20 mouse cellular contexts compared by ENCODE assay signal in the genomic region with DNA sequence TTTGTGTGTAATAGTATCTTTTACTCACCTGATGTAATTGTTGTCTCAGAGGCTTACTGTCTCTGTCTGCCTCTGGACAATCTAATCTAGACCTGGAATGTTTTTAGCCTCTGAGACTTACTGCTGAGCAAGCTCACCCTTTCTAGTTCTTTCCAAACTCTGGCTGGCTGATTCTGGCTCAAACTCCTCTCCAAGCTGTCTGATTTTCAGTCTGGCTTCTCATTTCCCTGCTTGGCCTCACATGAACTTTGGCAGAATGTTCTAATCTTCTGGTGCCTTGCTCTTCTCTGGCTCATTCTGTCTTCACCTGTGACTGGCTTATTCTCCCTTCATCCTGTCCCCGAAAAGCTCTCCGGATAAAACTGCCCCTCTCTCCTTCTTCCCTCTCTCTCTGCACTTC. TPM values are rescaled to one million over a fixed set of nuclear protein-coding genes. Genes with fewer than 3 reads are reported as not detected.
DNase-seq lines count a peak whose midpoint lies in the region; ATAC-seq and TF ChIP-seq lines count a peak whose summit lies in the region.
"Had no signal": no experiment of that assay in that cellular context is flagged by ENCODE, and none has a peak within 500 bp of the region (broad histone marks: within the 10 kb centered on the region; RNA-seq: fewer than 3 reads in every experiment).

No protein-coding gene starts in this region.

- no peak overlapping the region for H3K9ac ChIP-seq in kidney, embryonic 16.5 days (replicated peaks; ENCODE audit: low read length)
- H3K9ac ChIP-seq: liver, embryonic 12.5 days; midbrain, embryonic 13.5 days; neural tube, embryonic 15.5 days had no signal

- no peak overlapping the region for H3K27ac ChIP-seq in kidney, embryonic 16.5 days (ENCODE audit: low read length)
- H3K27ac ChIP-seq in bone marrow macrophage, adult 2 months (ENCODE audit: insufficient read depth, low read depth, low read length), result peak overlapping the region; percentile 16; the same call in 1 of the 2 replicates
- H3K27ac ChIP-seq: embryonic facial prominence, embryonic 10.5 days; liver, embryonic 12.5 days; midbrain, embryonic 13.5 days; neural tube, embryonic 15.5 days had no signal

- intact Hi-C loops in left cerebral cortex, postnatal 36 days (cut with DNase I), result loop anchor here (5.0 kb wide), 1 partner anchor 46 kb away; no protein-coding TSS in a partner anchor

- no peaks in the 10 kb centered on the region for H3K36me3 ChIP-seq in kidney, embryonic 16.5 days (ENCODE audit: insufficient read depth, low read length)
- H3K36me3 ChIP-seq: liver, embryonic 12.5 days; midbrain, embryonic 13.5 days; neural tube, embryonic 15.5 days had no signal

- no peak overlapping the region for H3K4me3 ChIP-seq in kidney, embryonic 16.5 days (ENCODE audit: low read length)
- H3K4me3 ChIP-seq in bone marrow macrophage, adult 2 months (ENCODE audit: insufficient read depth, low read length), result no peak overlapping the region
- H3K4me3 ChIP-seq: embryonic facial prominence, embryonic 10.5 days; liver, embryonic 12.5 days; midbrain, embryonic 13.5 days; neural tube, embryonic 15.5 days had no signal

- DNase-seq in gastrocnemius, adult 18-20 months (ENCODE audit: low spot score), result peak; percentile 24
- no peak for DNase-seq in gastrocnemius, postnatal 10 days
- peak; percentile 68 for DNase-seq in kidney, adult 11 months
- DNase-seq in kidney, postnatal 25 days, result peak; percentile 59 to 80
- no peak for DNase-seq in left cerebral cortex, postnatal 36 days (ENCODE audit: low spot score in 2 of 2)
- DNase-seq: adrenal gland, postnatal 36 days; B cell, adult 2 months; cerebellum, adult 11 months; left cerebral cortex, postnatal 4 days; right cerebral cortex, postnatal 4 days; thymus, postnatal 25 days had no signal

- no peaks in the 10 kb centered on the region for H3K9me3 ChIP-seq in kidney, embryonic 16.5 days (ENCODE audit: low read length)
- H3K9me3 ChIP-seq: embryonic facial prominence, embryonic 10.5 days; liver, embryonic 12.5 days; midbrain, embryonic 13.5 days; neural tube, embryonic 15.5 days had no signal

- H3K27me3 ChIP-seq in kidney, embryonic 16.5 days (ENCODE audit: insufficient read depth, low read length), result no peaks in the 10 kb centered on the region
- H3K27me3 ChIP-seq: liver, embryonic 12.5 days; midbrain, embryonic 13.5 days; neural tube, embryonic 15.5 days; Patski had no signal

- ATAC-seq in kidney, embryonic 16.5 days (ENCODE audit: low FRiP score, low TSS enrichment), result no peak
- ATAC-seq: activated CD4-positive, CD25-positive, alpha-beta regulatory T cell, adult 4 months; forebrain, embryonic 14.5 days; liver, embryonic 12.5 days; midbrain, embryonic 13.5 days; Patski had no signal

- no peak for TF ChIP-seq CTCF in bone marrow macrophage, adult 2 months (IDR thresholded peaks at IDR 0.05; ENCODE audit: low read depth, low read length)

- WGBS in kidney, embryonic 16.5 days, result 77% methylated on average over 2 of the region's 2 CpGs

- TF ChIP-seq POLR2A in bone marrow macrophage, adult 2 months (IDR thresholded peaks at IDR 0.05; ENCODE audit: borderline replicate concordance, low read depth, low read length), result no peak

- H3K4me2 ChIP-seq in kidney, embryonic 16.5 days (replicated peaks; ENCODE audit: low read depth, low read length), result no peak overlapping the region
- H3K4me2 ChIP-seq: liver, embryonic 12.5 days; midbrain, embryonic 13.5 days; neural tube, embryonic 15.5 days had no signal

- peaks cover 9% of the 10 kb centered on the region for H3K4me1 ChIP-seq in kidney, embryonic 16.5 days (ENCODE audit: insufficient read depth, low read length)
- peaks cover 20% of the 10 kb centered on the region for H3K4me1 ChIP-seq in bone marrow macrophage, adult 2 months (ENCODE audit: control insufficient read depth, insufficient read depth, low read length)

RNA-seq across cellular contexts. Expression of a gene that starts 2.8 kb away (rescaled TPM):
- 10 to 100 TPM; 38.5 to 41.8 TPM for total RNA-seq in gastrocnemius, adult 18-20 months (2021)
- 10 to 100 TPM; 39.9 to 43.7 TPM for total RNA-seq in gastrocnemius, postnatal 10 days (2021)
- 59.9 and 62.7 TPM in 2 replicates for polyA plus RNA-seq in kidney, embryonic 16.5 days (2015; fragmentation: Nextera tagmentation; extraction: Ambion mirVana)
- 106 and 116 TPM in 2 replicates for polyA plus RNA-seq in bone marrow macrophage, adult 2 months (2012; ENCODE audit: insufficient read depth, insufficient read length, missing spikeins)
- total RNA-seq in left cerebral cortex, postnatal 36 days (2021), result 10 to 100 TPM; 50.0 to 53.9 TPM

RNA-seq across cellular contexts. Expression of a gene that starts 31.3 kb away (rescaled TPM):
- total RNA-seq in gastrocnemius, adult 18-20 months (2021), result 10 to 100 TPM; 27.0 to 27.1 TPM
- 10 to 100 TPM; 31.8 to 34.1 TPM for total RNA-seq in gastrocnemius, postnatal 10 days (2021)
- polyA plus RNA-seq in kidney, embryonic 16.5 days (2015; fragmentation: Nextera tagmentation; extraction: Ambion mirVana), result 75.8 and 76.6 TPM in 2 replicates
- polyA plus RNA-seq in bone marrow macrophage, adult 2 months (2012; ENCODE audit: insufficient read depth, insufficient read length, missing spikeins), result 47.2 and 47.4 TPM in 2 replicates
- 10 to 100 TPM; 41.9 to 43.5 TPM for total RNA-seq in left cerebral cortex, postnatal 36 days (2021)

Comparison
In these comparisons a context has a peak if more than half of its experiments do, and no peak if none do; other contexts are left out.
1. DNase-seq: peak in gastrocnemius, adult 18-20 months (single experiment), kidney, adult 11 months (single experiment) and kidney, postnatal 25 days (2 of 2); none in gastrocnemius, postnatal 10 days (single experiment) and left cerebral cortex, postnatal 36 days (0 of 2).